Mouse (Mus musculus) lung, embryonic 14.5 days (tissue): ENCODE measurements around the gene Zfp319. TPM values are rescaled to one million over a fixed set of nuclear protein-coding genes. Genes with fewer than 3 reads are reported as not detected.

ENCODE experiments used
- ATAC-seq: fragments of 200-750 bp; cut with Nextera tagmentation; 2 replicates; pipeline ENCODE4 v1.8.0; 2017; ENCODE audit warnings: mild to moderate bottlenecking, moderate TSS enrichment, moderate library complexity; ENCODE audit not compliant: insufficient read depth
- DNase-seq: peaks from one replicate; pipeline ENCODE4 v3.0.0-alpha.2; 2015
- H3K27ac ChIP-seq: fragments of 300-500 bp; sonication (generic); 2 replicates; pipeline ENCODE4 v1.5.1; 2014; ENCODE audit warnings: low read depth, mild to moderate bottlenecking, moderate library complexity
- H3K27me3 ChIP-seq: fragments of 300-500 bp; sonication (generic); 2 replicates; pipeline ENCODE4 v1.6.1; 2014; ENCODE audit warnings: low read length, control low read depth; ENCODE audit not compliant: insufficient read depth
- H3K36me3 ChIP-seq: fragments of 300-500 bp; sonication (generic); 2 replicates; pipeline ENCODE4 v1.6.1; 2014; ENCODE audit warnings: control low read depth; ENCODE audit not compliant: insufficient read depth
- H3K4me1 ChIP-seq: fragments of 300-500 bp; sonication (generic); 2 replicates; pipeline ENCODE4 v1.6.1; 2014; ENCODE audit warnings: antibody characterized with exemption, control low read depth; ENCODE audit not compliant: insufficient read depth
- H3K4me2 ChIP-seq: fragments of 300-500 bp; sonication (generic); 2 replicates; pipeline ENCODE4 v1.6.1; 2014; ENCODE audit warnings: mild to moderate bottlenecking
- H3K4me3 ChIP-seq: fragments of 300-500 bp; sonication (generic); 2 replicates; pipeline ENCODE4 v1.5.1; 2014; ENCODE audit warnings: low read depth, low read length
- H3K9ac ChIP-seq: fragments of 300-500 bp; sonication (generic); 2 replicates; pipeline ENCODE4 v1.6.1; 2014
- H3K9me3 ChIP-seq: fragments of 300-500 bp; sonication (generic); 2 replicates; pipeline ENCODE4 v1.6.1; 2016; ENCODE audit warnings: low read depth, low read length, control low read depth
- CTCF ChIP-seq: IDR thresholded peaks from 2 replicates; pipeline ENCODE4 v1.5.1; 2016; ENCODE audit warnings: antibody characterized with exemption, low read depth
- WGBS: fragments of 180-500 bp; shearing (Covaris S2); extraction: QIAGEN DNeasy Blood & Tissue Kit; methylation state at CpG from one replicate; pipeline ENCODE4 v1.1.7; 2014; 5-methylcytosine and 5-hydroxymethylcytosine counted together
- polyA plus RNA-seq: library from polyadenylated mRNA; unstranded; fragments of >200 nt; fragmentation: Nextera tagmentation; extraction: Ambion mirVana; gene quantifications from 2 replicates; pipeline ENCODE4 v1.2.1, GENCODE M21; 2014

Zfp319 gene
- polyA plus RNA-seq, 1 experiment from 2014 or later: 10.9 TPM

- H3K27me3 ChIP-seq: no peaks in the 10 kb centered on the region
Observed at GRCm38 (mm10) chr8:95310342-95310970, 21.3 kb downstream of the Zfp319 start, which contains the start of gene Tepp. Gene Tepp (plus strand): TSS chr8:95310566.

GRCm38 (mm10) chr8:95306431-95306830 lies 25.3 kb downstream of the Zfp319 start, which contains the start of gene Cngb1:
Gene Cngb1 (minus strand): TSS chr8:95306585.
- H3K4me2 ChIP-seq: no peak within 1 kb of the TSS
- no peaks in the 10 kb centered on the region for H3K27me3 ChIP-seq
- no peak within 1 kb of the TSS for H3K9ac ChIP-seq
- no peak for DNase-seq
- no peak for TF ChIP-seq CTCF
- H3K36me3 ChIP-seq: no peaks in the 10 kb centered on the region
- 37% methylated on average over 6 of the region's 6 CpGs for WGBS
- H3K4me3 ChIP-seq: no peak within 1 kb of the TSS
- H3K27ac ChIP-seq: no peak within 1 kb of the TSS
- no peak for ATAC-seq
- H3K4me1 ChIP-seq: no peaks in the 10 kb centered on the region
- no peaks in the 10 kb centered on the region for H3K9me3 ChIP-seq

More at GRCm38 (mm10) chr8:95310342-95310970, 21.3 kb downstream of the Zfp319 start, which contains the start of gene Tepp:
- Histone ChIP-seq H3K27ac (no peak within 1 kb of the TSS), H3K4me1 (no peaks in the 10 kb centered on the region), H3K9ac (no peak within 1 kb of the TSS), H3K9me3 (no peaks in the 10 kb centered on the region), H3K4me2 (no peak within 1 kb of the TSS), H3K4me3 (no peak within 1 kb of the TSS), H3K36me3 (no peaks in the 10 kb centered on the region)
- TF ChIP-seq CTCF: no peak
- ATAC-seq: no peak
- DNase-seq: no peak
- WGBS: 39% methylated on average over 6 of the region's 6 CpGs

GRCm38 (mm10) chr8:95305526-95305925 lies 26.2 kb downstream of the Zfp319 start:
- no peaks in the 10 kb centered on the region for H3K9me3 ChIP-seq
- H3K27me3 ChIP-seq: no peaks in the 10 kb centered on the region
- no peak for TF ChIP-seq CTCF
- H3K4me2 ChIP-seq: no peak overlapping the region
- no peak for DNase-seq
- no peak overlapping the region for H3K9ac ChIP-seq
- no peaks in the 10 kb centered on the region for H3K36me3 ChIP-seq
- ATAC-seq: no peak
- 37% methylated on average over 4 of the region's 4 CpGs for WGBS
- no peak overlapping the region for H3K27ac ChIP-seq
- H3K4me1 ChIP-seq: no peaks in the 10 kb centered on the region
- H3K4me3 ChIP-seq: no peak overlapping the region

- H3K27ac ChIP-seq: no peak overlapping the region
- WGBS: 17% methylated on average over 5 of the region's 5 CpGs
- H3K4me2 ChIP-seq: no peak overlapping the region
- no peaks in the 10 kb centered on the region for H3K27me3 ChIP-seq
- no peaks in the 10 kb centered on the region for H3K4me1 ChIP-seq
- H3K9ac ChIP-seq: no peak overlapping the region
- H3K4me3 ChIP-seq: no peak overlapping the region
- DNase-seq (peak; percentile 71), ATAC-seq (no peak)
- no peaks in the 10 kb centered on the region for H3K36me3 ChIP-seq
- TF ChIP-seq CTCF: peak; percentile 73
- no peaks in the 10 kb centered on the region for H3K9me3 ChIP-seq
Observed at GRCm38 (mm10) chr8:95302410-95302809, 29.3 kb downstream of the Zfp319 start.

- 0 out of 2 replicates have a peak overlapping the region, but pooled peaks have one; percentile 12 for H3K4me3 ChIP-seq
- DNase-seq: peak; percentile 68
- peak overlapping the region; percentile 47 for H3K4me2 ChIP-seq
- H3K9me3 ChIP-seq: no peaks in the 10 kb centered on the region
- H3K9ac ChIP-seq: peak overlapping the region; percentile 38
- H3K27me3 ChIP-seq: no peaks in the 10 kb centered on the region
- WGBS: 51% methylated on average over 7 of the region's 7 CpGs
- 0 out of 2 replicates have a peak, but pooled peaks cover 3% of the 10 kb centered on the region for H3K4me1 ChIP-seq
- peak; percentile 79 for ATAC-seq
- H3K36me3 ChIP-seq: no peaks in the 10 kb centered on the region
- H3K27ac ChIP-seq: peak overlapping the region; percentile 54; the same call in 1 of the 2 replicates
- no peak for TF ChIP-seq CTCF
Observed at GRCm38 (mm10) chr8:95293891-95294290, 37.9 kb downstream of the Zfp319 start.

- peak; percentile 51; the same call in 1 of the 2 replicates for ATAC-seq
- H3K36me3 ChIP-seq: no peaks in the 10 kb centered on the region
- no peak overlapping the region for H3K4me3 ChIP-seq
- peak overlapping the region; percentile 47 for H3K4me2 ChIP-seq
- DNase-seq: peak; percentile 89
- no peak overlapping the region for H3K27ac ChIP-seq
- H3K9ac ChIP-seq: no peak overlapping the region
- 0 out of 2 replicates have a peak, but pooled peaks cover 3% of the 10 kb centered on the region for H3K4me1 ChIP-seq
- 63% methylated on average over 11 of the region's 11 CpGs for WGBS
- H3K27me3 ChIP-seq: no peaks in the 10 kb centered on the region
- no peak for TF ChIP-seq CTCF
- no peaks in the 10 kb centered on the region for H3K9me3 ChIP-seq
Observed at GRCm38 (mm10) chr8:95293172-95293571, 38.6 kb downstream of the Zfp319 start.

GRCm38 (mm10) chr8:95289066-95289650 lies 42.6 kb downstream of the Zfp319 start:
- WGBS: 52% methylated on average over 6 of the region's 6 CpGs
- no peaks in the 10 kb centered on the region for H3K27me3 ChIP-seq
- 0 out of 2 replicates have a peak, but pooled peaks cover 3% of the 10 kb centered on the region for H3K4me1 ChIP-seq
- H3K4me3 ChIP-seq: no peak overlapping the region
- H3K4me2 ChIP-seq: no peak overlapping the region
- H3K9ac ChIP-seq: no peak overlapping the region
- no peaks in the 10 kb centered on the region for H3K36me3 ChIP-seq
- ATAC-seq (no peak), DNase-seq (no peak)
- no peak overlapping the region for H3K27ac ChIP-seq
- no peaks in the 10 kb centered on the region for H3K9me3 ChIP-seq
- no peak for TF ChIP-seq CTCF
